Mouse (Mus musculus) lung, postnatal 14 days (tissue): ENCODE measurements around the gene Vps50.
A peak's percentile ranks its signal among the peaks of the same experiment; 100 is the strongest.
"Not testable (repeated sequence)": the region's sequence is repeated elsewhere in the genome, so short reads cannot be mapped to it uniquely, and the experiment has no call there.

ENCODE experiments used
- DNase-seq: peaks from one replicate; pipeline ENCODE4 v3.0.0; 2021

Gene Vps50

DNA sequence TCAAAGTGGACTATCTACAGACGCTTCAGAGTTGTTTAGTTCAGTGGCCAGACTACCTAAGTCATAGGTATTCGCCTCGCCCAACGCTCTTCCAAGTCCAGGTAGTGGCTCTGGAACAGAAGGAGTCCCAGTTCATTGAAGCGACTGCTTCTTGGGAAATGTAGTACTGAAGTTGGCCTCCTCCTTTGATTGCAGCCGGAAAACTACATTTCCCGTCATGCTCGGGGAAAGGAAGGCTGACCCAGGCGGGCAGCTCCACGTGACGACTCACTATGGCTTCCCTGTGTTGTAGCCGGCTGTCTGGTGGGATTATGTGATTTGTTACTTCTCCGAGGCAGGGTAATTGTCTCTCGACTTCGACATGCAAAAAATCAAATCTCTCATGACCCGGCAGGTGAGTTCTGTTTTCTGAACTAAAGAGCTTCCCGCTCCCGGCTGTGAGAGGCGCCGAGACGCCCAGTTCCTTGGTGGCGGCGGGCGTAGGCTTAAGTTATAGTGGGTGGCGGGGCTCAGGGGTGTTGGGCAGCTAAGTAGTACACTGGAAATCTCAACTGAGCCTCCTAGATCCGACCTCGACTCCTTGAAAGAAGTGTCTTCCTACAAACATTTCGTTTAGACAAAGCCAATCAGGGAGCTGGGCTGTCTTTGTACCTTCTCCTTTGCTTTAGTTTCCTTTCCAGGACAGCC is at the start of gene Vps50, which contains the start of gene Hepacam2:
TSS of gene Vps50 (plus strand) at position 221 of the 687 bp plus-strand sequence.
TSS of gene Hepacam2 (minus strand) at position 137 of the 687 bp plus-strand sequence.
- DNase-seq = peak; percentile 90

DNA sequence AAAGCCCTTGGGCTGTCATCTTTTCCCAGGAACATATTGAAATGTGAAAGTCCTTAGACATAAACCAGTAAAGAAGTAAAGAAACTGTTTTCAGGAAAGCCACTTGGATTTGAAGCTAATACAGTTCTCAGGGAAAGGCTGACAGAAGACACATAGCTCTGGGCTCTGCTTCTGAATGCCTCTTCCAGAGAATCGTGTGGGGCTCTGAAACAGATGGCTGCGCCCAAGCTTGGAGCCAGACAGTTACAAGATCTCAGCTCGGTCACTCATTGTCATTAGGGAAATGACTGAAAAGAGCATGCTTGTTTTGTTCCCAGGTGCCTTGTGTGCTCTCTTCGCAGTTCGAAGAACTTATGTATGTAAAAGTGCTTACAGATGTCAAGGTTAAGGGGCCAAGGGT is 43.8 kb upstream of the Vps50 start:
- DNase-seq = no peak

DNA sequence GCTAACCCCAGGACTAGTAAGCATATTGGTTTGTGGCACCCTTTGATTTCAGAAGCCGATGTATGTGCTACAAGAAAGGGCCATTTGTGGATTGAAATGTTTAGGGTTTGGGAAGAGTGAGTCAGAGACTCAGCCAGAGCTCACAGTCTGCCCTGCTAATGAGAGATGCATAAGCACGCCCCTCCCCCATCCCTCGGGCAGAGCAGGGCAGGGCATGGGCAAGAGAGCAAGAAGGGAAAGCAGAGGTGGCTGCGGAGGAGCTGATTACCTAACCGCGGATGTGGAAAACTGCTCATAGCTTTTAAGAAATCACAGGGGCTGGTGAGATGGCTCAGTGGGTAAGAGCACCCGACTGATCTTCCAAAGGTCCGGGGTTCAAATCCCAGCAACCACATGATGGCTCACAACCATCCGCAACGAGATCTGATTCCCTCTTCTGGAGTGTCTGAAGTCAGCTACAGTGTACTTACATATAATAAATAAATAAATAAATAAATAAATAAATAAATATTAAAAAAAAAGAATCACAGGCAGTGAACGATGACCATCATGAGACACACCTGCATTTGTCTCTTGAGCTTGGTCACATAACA is 42.1 kb upstream of the Vps50 start:
- DNase-seq = no peak

DNA sequence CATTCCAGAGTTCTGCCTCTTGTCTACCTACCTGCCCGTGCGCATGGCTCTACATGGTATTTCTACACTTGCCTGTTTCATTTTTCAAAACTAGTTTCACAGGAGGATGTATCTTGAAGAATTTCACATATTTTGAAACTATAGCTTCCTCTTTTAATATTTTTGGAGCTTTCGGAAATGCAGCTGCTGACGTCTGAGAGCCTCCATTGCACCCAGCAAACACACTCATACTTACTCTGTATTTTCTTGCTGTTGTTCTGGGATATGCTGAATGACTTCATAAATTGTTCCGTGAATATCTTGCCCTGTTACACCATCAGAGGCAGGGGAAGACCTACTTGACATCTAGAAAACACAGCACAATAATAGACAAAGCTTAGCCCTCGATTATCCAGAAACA is 35.2 kb upstream of the Vps50 start:
- DNase-seq = no peak

DNA sequence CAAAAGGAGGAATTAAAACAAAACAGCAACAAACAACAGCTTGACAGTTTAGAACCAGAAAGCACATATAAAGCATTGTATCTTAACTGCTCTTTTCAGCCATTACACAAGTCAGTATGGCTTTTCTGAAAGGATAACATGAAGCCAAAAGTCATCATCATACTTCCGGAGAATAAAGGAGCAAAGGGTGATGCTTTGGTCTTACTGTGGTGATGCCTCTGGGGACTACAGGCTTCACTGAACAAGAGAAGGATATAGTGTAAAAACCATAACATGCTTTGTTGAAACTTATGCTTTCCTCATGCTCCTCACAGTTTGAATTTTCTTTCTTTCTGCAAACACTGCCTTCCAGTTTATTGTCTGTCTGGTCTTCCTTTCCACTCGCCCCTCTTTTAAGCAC is 34.6 kb upstream of the Vps50 start:
- no peak for DNase-seq

DNA sequence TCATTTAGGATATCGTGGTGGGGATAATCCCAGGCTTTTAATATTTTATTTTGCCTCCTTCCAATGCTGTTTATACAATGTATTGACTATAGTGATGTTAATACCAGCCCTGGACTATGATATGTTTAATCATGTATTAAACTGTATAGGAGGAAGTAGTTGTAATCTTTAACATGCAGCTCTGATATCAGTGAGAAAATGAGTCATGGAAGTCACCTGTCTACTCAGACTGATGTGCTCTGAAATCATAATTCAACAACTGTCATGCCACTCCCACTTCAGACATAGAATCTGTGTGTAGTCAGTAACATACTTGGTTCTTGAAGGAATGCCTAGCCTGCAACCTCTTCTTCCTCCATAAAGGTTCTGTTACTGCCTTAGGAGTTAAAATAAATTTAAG is 29.6 kb upstream of the Vps50 start:
- no peak for DNase-seq

DNA sequence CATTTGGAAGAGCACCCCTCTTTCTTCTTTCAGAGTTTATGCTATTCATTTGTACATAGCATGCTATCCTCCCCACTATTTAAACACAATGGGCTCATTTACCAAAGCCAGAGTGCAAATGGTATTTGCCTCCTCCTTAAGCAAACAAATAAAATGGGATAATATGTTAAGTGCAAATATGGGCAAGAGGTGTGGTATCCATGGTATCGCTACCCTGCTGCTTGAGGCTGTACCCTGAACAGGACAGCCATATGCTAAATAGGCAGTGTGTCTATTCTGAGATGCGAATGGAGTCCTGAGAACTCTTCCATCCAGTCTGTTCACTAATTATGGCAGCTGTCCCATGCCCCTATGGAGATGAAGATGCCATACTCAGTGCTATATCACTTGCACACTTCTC is 27.5 kb upstream of the Vps50 start:
- DNase-seq = no peak

DNA sequence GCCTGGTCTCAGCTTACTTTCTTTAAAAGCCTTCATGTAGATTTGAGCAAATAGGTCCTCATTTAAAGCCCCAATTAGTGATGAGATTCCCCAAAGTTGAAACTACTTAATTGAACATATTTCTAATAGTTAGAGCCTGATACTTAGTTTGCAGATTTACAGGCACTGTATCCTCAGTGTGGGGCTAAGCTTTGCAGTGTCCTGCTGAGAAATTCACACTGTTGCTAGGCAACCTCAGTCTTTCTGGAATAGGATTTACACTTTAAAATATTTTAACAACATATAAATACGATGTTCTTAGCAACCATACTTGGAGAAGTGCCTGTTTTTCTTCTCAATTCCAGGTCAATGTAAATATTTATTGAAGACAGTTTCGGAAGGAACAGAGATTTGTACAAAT is 21.9 kb upstream of the Vps50 start:
- no peak for DNase-seq

DNA sequence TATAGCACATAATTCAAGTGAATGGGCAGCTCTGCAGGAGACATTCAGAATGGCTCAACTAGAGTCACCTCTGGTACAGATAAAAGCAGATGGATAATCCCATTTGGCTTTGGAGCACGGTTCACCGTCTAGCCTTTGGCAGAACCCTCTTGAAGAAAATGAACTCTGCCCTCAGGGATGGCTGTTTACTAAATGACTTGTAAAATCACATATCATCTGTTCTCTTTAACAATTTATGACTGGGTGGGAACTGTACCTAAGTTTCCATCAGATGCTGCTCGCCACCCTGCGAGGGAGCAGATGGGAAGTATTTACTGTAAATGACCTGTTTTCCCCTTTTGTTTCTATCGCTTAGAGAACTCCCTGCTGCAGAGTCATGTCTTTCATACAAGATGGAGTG is 18.3 kb upstream of the Vps50 start:
- no peak for DNase-seq

DNA sequence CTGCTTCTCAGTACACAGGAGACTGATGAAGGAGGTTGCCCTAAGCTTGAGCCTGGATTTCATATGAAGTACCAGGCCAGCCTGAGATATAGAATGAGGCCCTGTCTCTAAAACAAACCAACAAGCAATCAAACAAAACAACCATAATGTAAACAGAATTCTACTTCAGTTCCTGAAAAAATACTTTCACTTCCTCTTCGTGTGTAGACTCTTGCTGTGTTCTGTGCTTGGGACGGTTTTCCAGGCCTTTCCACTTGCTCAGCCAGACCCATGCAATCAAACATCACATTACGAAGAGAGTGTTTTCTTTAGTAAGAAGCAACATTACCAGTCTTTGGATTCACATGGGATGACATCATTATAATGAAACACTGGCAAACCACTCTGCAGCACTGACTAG is 16.5 kb upstream of the Vps50 start:
- no peak for DNase-seq

DNA sequence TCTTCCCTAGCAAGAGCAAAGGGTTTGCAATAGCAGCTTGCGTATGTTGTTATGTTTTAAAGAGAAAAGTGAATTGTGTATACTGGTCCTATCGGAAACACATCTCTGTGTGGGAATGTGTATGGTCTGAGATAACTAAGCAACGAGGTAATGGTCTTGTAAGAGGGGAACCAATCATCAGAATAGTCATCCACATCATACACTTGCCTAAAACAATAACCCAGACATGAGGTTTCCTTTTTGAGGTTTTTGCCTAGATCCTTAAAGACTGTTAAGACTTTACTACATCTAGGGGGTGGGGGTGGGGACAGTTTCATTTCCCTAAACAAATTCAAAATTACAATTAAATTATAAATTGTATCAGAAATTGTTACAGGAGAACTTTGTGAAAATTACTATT is 13.0 kb upstream of the Vps50 start:
- no peak for DNase-seq

DNA sequence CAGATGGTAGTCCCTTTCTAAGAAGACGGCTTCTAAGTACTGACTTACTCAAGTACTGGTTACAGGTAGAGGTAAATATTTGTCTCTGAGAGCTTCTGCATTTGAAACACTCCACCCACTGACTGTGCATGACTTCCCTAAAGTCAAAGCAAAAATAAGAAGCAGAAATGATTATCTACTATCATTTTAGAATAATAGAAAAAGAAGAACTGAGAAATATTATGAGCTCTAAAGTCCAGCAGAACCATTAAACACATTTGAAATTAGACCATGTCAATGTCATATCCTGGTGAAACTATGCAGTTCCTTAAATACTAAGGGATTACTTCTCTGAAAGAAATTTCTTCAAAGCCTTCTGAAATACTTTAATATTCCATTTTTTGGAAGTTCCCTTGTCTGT is 10.8 kb upstream of the Vps50 start:
- DNase-seq = no peak

DNA sequence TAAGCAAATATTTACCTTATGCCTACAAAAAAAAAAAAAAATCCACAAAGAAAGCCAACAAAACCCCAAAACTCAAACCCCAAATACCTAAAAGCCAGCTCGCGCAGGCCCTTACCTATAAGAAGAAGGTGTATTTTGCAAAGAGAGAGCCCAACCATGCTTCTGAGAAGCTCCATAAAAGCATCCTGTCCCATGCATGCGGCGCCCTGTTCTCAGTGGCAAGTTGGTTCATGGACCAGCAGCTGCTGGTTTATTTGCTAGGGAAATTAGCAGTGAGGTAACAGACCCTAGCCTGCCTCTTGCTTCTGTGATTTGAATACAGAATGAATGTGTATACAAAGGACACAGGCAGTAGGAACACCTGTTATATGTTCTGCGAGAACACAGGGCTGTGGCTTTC is 3.9 kb upstream of the Vps50 start:
- DNase-seq = no peak

DNA sequence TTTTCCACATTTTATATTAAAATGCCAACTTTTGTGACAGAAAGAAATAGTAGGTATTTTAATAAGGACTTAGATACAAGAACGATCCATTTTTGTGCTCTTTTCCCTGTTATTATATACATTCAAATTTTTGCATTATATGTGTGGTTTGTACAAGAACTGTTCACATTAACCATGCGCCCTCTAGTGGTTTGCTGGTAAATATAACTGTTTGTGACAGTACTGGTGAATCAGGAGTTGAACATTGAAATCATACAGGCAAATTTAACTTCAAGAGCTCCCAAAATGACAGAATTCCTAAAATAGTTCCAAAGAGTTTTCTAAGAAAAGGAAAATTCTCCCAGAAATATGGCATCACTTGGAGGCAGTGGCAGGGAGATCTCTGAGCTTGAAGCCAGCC is 2.0 kb upstream of the Vps50 start:
- DNase-seq = peak; percentile 51

DNA sequence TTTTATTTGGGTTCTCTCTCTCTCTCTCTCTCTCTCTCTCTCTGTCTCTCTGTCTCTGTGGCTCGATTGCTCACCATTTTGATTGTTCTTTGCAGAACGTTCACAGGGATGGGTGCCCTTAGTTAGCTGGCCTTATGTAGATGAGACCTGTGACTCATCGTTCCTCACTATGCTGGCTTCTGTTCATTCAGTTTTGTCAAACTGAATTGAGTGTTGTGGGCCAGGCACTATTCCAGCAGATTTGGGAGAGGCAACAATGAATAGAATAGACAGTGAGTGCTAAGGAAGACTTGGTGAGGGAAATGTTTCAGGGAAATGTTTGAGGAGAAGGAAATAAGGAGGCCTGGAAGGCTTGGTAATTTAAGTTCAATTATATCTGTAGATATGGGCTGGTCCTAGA is 2.1 kb downstream of the Vps50 start:
- DNase-seq = no peak

DNA sequence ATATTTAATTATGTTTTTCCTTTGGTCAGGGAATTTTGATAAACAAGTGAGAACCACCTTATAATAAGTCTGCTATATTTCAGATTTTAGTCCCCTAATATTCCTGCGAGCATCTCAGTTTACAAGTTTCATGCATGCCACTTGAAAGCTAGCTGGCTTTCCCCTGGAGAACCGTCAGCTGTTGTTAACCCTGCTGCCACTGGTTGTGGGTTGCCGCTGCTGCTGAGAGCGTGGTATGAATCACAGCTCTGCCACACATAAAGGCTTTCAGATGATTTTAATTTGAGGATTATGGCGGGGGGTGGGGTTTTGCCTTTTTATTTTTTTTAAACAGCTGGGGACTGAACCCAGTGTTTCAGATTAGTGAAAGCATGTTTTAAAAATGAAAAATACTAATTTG is 7.1 kb downstream of the Vps50 start:
- DNase-seq = no peak

DNA sequence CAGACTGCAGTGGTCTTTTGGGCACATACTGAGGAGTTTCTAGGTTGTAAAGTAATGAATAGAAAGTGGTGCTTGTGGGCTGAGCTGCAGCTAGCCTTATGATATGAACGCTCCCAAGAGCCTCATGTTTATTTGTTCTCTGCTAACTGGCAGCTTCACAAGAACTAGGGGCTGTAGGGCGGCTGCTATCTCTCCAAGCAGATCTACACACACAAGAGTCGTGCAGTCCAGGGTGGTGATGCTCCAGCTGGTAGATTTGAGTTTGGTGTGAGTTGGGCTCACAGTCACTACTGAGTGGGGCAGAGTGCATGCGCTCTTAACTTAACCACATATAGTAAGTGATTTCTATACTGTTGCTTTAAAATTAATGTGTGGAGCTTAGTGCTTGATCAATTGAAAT is 8.9 kb downstream of the Vps50 start:
- DNase-seq = no peak

DNA sequence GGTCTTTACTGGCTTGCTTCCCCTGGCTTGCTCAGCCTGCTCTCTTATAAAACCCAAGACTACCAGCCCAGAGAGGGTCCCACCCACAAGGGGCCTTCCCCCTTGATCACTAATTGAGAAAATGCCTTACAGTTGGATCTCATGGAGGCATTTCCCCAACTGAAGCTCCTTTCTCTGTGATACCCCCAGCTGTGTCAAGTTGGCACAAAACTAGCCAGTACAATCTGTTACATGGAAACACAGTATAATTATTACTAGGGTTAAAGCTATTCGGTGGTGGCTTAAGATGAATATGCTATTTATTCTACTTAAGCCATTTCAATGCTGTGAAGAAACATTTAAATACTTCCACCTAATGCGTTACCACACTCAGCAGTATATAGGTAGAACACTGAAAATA is 10.0 kb downstream of the Vps50 start:
- DNase-seq = not testable (repeated sequence)

DNA sequence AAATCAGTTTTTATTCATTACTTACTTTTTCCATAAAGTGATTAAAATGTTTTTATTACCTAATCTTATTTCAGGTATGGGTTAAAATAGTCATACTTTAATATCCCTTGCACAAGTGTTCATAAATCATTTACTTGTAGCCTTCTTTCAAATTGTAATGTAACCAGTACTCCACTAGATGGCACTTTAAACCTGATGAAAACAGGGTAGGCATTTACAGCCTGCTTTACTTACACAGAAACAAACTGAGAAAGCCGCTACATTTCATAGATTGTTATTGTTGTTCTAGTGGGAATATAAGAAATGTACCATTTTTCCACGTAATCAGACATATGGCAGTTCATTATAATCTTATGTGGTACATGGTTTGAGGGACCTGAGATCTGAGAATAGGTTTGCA is 11.6 kb downstream of the Vps50 start:
- DNase-seq = no peak

DNA sequence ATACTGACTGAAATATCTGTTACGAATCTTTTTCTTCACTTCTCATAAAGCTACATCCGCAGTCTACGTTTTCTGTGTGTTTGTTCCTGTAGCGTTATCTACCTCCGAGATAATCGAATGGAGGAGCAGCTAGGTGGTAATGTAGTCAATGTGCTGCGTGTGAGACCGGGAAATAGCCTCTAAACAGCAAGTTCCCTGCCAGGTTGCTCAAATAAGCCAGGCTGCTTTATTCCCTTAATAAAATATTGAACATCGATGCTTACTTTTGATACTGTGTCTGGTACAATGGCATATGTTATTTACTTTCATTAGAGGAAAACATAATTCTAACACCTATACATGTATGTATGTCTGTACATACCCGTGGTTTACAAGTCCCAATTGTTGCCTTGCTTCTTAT is 12.9 kb downstream of the Vps50 start:
- DNase-seq = no peak

DNA sequence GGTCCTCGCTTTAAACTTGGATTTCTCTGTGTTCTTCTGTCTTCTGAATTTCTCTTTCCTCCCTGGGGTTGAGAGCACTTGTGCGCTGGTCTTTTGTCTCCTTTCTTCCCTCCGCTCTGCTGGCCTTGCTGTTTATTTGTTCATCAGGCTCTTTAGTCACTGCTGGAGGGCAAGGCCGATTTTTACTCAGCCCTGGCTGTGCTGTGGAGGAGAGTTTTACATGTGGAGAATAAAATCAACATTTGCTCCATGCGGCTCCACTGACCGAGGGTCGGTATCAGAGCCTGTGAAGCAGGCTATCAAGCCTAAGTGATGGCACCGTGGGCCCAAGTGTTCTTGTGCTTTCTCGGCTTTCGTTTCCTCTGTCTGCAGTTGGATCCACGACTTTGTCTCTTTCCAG is 13.4 kb downstream of the Vps50 start:
- DNase-seq = no peak

DNA sequence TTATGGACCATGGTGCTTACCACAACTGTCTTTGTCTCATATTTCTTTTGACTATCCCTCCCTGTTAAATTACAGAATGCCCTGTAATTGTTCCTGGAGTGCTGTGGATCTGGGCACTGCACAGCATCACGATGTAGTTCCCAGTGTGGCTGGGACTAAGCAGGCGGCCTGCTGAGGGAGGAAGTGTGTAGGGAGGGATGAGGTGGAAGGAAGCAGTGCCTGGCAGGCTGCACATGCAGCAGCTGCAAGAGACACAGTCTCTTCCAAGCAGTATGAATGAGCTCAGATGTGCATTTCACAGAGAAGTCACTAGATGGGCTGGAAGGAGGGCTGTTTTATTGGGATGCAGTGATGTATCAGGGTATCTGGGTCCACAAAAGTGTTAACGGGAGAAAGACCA is 14.4 kb downstream of the Vps50 start:
- DNase-seq = no peak

DNA sequence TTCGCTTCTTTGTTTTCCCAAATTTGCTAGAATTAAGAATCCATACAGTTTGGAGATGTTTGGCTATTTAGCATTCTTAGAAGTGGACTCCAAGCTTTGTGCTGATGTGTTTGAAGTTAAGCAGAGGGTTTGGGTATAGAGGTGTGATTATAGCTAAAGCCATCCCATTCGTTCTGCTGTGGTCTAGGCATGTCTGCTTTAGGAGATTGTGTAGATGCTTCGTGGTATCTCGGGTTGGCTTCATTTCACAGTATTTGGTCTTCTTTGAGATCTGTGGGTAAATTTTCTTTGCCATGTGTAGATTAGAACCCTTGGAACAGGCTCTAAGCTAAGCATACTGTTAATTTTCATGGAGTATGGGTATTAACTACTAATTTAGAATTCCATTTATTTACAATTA is 30.0 kb downstream of the Vps50 start:
- no peak for DNase-seq

DNA sequence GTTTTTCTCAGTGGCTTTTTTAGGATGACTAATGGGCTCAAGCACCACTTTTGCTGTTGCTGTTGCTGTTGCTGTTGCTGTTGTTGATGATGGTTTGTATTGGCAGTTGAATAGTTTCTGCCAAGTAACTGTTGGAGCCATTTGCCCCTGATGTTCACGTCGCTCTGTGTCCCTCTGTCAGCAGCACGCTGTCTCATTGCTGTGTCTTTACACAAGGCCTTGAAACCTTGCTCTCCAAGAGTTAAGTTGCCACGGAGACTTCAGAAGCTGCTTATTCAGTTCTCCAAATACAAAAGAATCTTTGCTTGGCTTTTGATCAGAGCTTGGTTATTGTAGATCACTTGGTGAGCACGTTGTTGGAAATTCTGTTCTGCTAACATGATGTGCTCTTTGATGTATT is 33.3 kb downstream of the Vps50 start:
- no peak for DNase-seq

DNA sequence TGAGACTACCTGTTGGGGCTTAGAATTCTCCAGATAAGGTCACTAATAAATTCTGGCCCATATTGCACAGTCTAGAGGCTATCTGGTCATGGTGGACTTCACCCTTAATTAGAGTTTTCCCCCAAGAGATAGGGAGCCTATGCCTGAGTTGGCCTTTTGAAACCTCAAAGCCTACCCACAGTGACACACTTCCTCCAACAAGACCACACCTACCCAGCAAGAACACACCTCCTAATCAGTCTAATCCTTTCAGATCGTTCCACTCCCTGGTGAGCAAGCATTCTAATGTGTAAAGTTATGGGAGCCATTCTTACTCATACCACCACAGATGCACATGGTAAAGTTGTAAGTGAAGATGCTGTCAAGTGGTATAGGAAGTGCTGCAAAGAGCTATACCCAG is 37.9 kb downstream of the Vps50 start:
- no peak for DNase-seq
